Mouse (Mus musculus): Measurements from ENCODE around the gene Swi5.
A peak's percentile ranks its signal among the peaks of the same experiment; 100 is the strongest.

The Swi5 gene

GRCm38 (mm10) chr2:32287923-32288367 lies at the start of gene Swi5:
Gene Swi5, minus strand, starts transcription at chr2:32288075.
- DNase-seq (ENCODE audit: low spot score in 2 of 2) = peak; percentile 97 to 98

- DNase-seq (ENCODE audit: low spot score in 2 of 2) = no peak
These were observed 48.0 kb upstream of the Swi5 start for GRCm38 (mm10) chr2:32335888-32336287.

GRCm38 (mm10) chr2:32332159-32332558 lies 44.3 kb upstream of the Swi5 start:
- no peak for DNase-seq (ENCODE audit: low spot score in 2 of 2)

- DNase-seq (ENCODE audit: low spot score in 2 of 2) = no peak
These were observed 41.7 kb upstream of the Swi5 start for GRCm38 (mm10) chr2:32329531-32329930.

- no peak for DNase-seq (ENCODE audit: low spot score in 2 of 2)
These were observed 41.1 kb upstream of the Swi5 start for GRCm38 (mm10) chr2:32328911-32329460.

GRCm38 (mm10) chr2:32327200-32327599 lies 39.3 kb upstream of the Swi5 start:
- no peak for DNase-seq (ENCODE audit: low spot score in 2 of 2)

- DNase-seq (ENCODE audit: low spot score in 2 of 2) = no peak
These were observed 37.5 kb upstream of the Swi5 start for GRCm38 (mm10) chr2:32325342-32325741.

GRCm38 (mm10) chr2:32324322-32324721 lies 36.4 kb upstream of the Swi5 start:
- DNase-seq (ENCODE audit: low spot score in 2 of 2) = no peak

GRCm38 (mm10) chr2:32322754-32323741 lies 35.2 kb upstream of the Swi5 start:
- no peak for DNase-seq (ENCODE audit: low spot score in 2 of 2)

- DNase-seq (ENCODE audit: low spot score in 2 of 2) = no peak
These were observed 33.9 kb upstream of the Swi5 start for GRCm38 (mm10) chr2:32321591-32322298.

- DNase-seq (ENCODE audit: low spot score in 2 of 2) = no peak
These were observed 32.8 kb upstream of the Swi5 start for GRCm38 (mm10) chr2:32320721-32321120.

- DNase-seq (ENCODE audit: low spot score in 2 of 2) = no peak
These were observed 32.0 kb upstream of the Swi5 start for GRCm38 (mm10) chr2:32319586-32320580.

GRCm38 (mm10) chr2:32318709-32319585 lies 31.1 kb upstream of the Swi5 start:
- DNase-seq (ENCODE audit: low spot score in 2 of 2) = no peak

GRCm38 (mm10) chr2:32317791-32318417 lies 30.0 kb upstream of the Swi5 start:
- no peak for DNase-seq (ENCODE audit: low spot score in 2 of 2)

GRCm38 (mm10) chr2:32316887-32317656 lies 29.2 kb upstream of the Swi5 start:
- no peak for DNase-seq (ENCODE audit: low spot score in 2 of 2)

GRCm38 (mm10) chr2:32315751-32316150 lies 27.9 kb upstream of the Swi5 start:
- no peak for DNase-seq (ENCODE audit: low spot score in 2 of 2)

GRCm38 (mm10) chr2:32314831-32315230 lies 27.0 kb upstream of the Swi5 start:
- no peak for DNase-seq (ENCODE audit: low spot score in 2 of 2)

- peak; percentile 65 to 76 for DNase-seq (ENCODE audit: low spot score in 2 of 2)
These were observed 24.6 kb upstream of the Swi5 start for GRCm38 (mm10) chr2:32312318-32312964.
